Mouse (Mus musculus) splenic B cell, adult 2 months (primary cell): Measurements from ENCODE around the gene Prkca.

Source experiments
- DNase-seq: peaks from one replicate; pipeline ENCODE4 v3.0.0-alpha.2; 2011; ENCODE audit warnings: low read depth, low spot score
- H3K27me3 ChIP-seq: 2 replicates; pipeline ENCODE4 v1.6.1; 2012; ENCODE audit warnings: mild to moderate bottlenecking, low read length, moderate library complexity, mixed read lengths; ENCODE audit not compliant: control insufficient read depth, poor library complexity, insufficient read depth, severe bottlenecking
- H3K36me3 ChIP-seq: 2 replicates; pipeline ENCODE4 v1.6.1; 2012; ENCODE audit warnings: mild to moderate bottlenecking, low read length, moderate library complexity, mixed read lengths; ENCODE audit not compliant: control insufficient read depth, poor library complexity, insufficient read depth, severe bottlenecking

Prkca gene

DNA sequence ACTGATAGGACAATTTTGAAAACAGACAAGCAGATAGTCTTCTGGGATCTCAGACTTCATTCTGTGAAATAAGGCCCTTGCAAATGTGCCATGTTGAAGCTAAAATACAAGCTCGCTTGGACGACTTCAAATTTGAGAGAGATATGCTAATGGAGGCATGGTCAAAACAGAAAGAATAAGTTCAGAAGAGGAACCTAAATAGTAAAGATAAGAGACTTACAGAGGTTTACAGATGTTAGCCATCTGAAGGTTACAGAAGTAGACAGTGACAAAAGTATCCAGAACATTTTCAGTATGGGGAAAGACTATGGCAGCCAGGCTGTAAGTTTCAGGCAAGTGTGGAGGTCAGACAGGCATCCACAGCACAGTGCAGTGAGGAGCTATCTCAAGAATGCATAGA is 21.6 kb downstream of the Prkca start:
- no peak for DNase-seq
- Histone ChIP-seq H3K36me3 (no peaks in the 10 kb centered on the region), H3K27me3 (no peaks in the 10 kb centered on the region)

DNA sequence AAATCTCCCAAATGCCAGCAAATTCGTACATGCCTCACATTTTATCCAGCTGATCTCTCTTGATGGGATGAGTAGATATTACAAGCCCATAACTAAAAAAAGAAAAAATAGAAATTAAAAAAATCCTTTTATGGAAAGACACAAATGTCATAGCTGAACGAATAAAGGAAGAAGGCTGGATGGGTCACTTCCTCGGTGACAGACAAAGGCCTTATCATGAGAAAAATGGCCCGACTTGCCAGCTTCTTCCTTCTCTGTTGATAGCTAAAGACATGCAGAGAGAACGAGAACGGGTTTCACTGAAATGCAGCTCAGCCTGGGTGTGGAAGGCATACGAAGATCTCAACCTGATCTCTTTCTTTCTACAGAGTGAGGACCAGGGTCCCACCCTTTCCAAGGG is 23.2 kb downstream of the Prkca start:
- no peaks in the 10 kb centered on the region for H3K36me3 ChIP-seq
- DNase-seq = no peak
- no peaks in the 10 kb centered on the region for H3K27me3 ChIP-seq

DNA sequence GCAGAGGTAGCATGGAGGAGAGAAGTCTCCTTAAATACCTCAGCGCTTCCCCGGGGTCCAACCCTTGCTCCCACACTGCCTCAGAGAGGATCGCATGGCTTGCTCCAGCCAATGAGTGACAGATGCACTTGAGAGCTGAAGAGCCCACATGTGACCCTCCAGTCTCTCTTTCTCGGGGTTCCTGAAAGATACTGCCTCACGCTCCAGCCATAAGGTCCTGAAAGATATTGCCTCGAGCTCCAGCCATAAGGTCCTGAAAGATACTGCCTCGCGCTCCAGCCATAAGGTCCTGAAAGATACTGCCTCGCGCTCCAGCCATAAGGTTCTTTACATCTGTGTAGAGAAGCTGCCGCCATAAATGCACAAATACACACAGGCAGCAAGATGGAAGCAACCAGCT is 24.6 kb downstream of the Prkca start:
- no peak for DNase-seq
- Histone ChIP-seq H3K27me3 (no peaks in the 10 kb centered on the region), H3K36me3 (no peaks in the 10 kb centered on the region)

DNA sequence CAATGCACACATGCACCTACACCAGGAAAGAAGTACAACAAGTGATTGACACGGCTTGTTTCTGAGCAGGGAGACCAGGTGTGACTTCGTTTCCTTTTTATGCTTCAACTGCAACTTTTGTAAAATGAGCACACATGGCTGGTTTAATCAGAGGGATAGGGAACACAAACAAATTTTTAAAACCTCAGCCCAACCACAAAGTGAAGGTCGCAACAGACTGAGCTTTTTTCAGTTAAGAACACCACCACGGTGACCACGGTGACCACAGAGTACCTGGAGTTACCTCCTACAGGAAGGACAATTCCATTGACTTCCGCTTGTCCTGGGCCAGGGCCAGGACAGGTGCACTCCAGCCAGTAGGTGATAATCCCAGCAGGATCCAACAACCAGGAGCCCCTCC is 25.9 kb downstream of the Prkca start:
- H3K36me3 ChIP-seq = no peaks in the 10 kb centered on the region
- no peak for DNase-seq
- no peaks in the 10 kb centered on the region for H3K27me3 ChIP-seq

DNA sequence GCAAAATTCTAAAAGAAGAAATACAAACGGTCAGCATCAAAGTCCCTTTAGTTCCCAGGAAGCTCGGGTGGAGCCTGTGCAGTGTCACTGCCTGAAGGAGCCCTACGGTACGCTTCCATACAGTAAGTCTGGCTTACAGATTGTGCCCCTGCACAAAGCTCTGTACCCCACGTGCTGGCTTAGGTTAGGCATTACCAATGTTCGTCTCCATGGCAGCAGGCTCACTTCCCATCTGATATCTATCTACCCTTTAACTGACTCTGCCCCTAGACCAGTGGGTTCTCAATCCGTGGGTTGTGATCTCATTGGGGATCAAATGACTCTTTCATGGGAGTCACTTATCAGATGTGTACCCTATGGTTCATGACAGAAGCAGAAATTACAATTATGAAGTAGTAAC is 28.0 kb downstream of the Prkca start:
- no peak for DNase-seq
- no peaks in the 10 kb centered on the region for H3K36me3 ChIP-seq
- no peaks in the 10 kb centered on the region for H3K27me3 ChIP-seq

DNA sequence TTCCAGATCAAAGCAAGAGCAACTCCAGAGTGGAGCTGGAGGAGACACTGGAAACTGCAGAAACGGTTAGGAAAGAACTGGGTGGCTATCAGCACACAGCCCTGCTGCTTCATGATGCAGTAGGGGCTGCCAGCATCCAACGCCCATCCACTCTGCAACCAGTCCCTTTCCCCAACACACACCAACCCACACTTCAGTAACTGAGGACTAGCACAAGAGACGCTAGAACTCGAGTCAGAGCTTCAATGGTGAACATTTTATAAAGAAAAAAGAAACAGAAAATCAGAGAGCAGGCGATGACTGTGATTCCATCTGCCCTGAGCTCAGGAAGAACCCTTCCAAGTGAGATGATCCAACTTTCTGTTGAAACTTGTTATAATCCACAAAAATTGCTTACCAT is 31.2 kb downstream of the Prkca start:
- Histone ChIP-seq H3K36me3 (no peaks in the 10 kb centered on the region), H3K27me3 (no peaks in the 10 kb centered on the region)
- DNase-seq = no peak

DNA sequence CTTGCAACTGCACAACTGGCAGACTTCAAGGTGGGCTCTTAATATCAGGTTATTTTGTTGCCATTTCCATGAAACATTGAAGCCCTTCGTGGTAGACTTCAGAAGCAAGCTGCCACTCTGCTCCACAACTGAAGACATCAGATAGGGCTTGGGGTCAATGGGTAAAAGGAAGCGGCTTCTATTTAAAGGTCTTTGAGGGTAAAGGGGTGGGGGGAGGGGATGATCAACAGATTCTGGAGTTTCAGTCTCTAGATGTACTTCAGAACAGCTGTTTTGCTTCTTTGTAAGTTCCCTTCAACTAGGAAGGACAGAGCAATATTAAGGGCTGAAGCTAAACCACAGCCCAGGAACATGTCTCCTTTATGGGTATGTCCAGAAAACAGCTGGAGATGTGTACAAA is 31.8 kb downstream of the Prkca start:
- no peaks in the 10 kb centered on the region for H3K27me3 ChIP-seq
- DNase-seq = peak; percentile 18

DNA sequence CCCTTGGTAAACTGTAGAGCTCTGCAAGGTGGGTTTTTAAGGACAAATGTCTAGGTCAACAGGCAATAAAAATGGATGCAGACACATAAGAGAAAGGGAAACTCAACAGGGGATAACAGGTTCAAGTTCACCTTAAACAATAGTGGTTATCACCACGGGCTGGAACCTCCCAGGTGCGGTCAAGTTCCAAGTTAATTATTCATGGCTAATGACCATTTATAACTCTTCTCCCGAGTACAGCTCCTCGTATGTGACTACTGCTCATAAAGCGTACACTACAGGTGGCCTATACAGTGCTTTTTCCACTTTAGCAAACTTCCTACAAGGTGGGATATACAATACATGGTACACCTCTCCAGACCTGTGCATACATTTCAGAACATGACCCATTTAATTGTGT is 33.9 kb downstream of the Prkca start:
- no peak for DNase-seq
- Histone ChIP-seq H3K36me3 (no peaks in the 10 kb centered on the region), H3K27me3 (no peaks in the 10 kb centered on the region)

More for the DNA sequence above, 31.8 kb downstream of the Prkca start:
- no peaks in the 10 kb centered on the region for H3K36me3 ChIP-seq

DNA sequence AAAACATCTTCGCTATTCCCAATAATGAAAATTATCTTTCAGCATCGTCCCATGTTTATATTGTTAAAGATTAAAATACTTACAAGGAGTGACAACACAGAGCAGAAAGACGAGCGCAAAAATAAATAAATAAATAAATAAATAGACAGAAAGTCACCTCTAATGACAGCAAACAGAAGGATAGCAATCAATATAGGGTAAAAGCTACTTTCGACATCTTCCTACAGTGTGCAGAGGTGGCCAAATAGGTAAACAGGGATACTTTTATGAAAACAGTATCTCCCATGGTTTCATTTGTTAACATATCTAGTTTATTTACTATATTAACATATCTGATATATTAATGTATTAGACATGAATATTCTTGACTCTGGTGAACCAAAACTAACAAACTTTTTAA is 35.5 kb downstream of the Prkca start:
- Histone ChIP-seq H3K27me3 (no peaks in the 10 kb centered on the region), H3K36me3 (no peaks in the 10 kb centered on the region)

DNA sequence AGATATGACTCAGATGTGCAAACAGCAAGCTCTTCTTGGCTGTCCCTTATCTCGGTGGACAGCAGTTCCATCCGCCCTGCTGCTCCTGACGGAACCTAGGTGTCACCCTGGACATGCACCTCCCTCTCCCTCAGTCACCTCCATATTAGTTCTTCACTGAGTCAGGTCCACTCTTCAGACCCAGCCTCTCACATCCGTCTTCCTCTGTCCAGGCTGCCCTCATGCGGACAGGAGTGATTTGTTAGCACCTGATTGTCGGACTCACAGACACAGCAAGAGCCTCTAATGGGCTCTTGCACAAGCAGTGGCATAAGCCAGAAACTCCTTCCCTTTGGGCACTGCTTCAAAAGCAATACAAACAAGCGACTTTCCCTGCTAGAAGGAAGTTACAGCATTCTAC is 36.5 kb downstream of the Prkca start:
- no peak for DNase-seq
- H3K36me3 ChIP-seq = no peaks in the 10 kb centered on the region
- H3K27me3 ChIP-seq = no peaks in the 10 kb centered on the region; the same call in 1 of the 2 replicates

More for the DNA sequence above, 35.5 kb downstream of the Prkca start:
- DNase-seq = no peak

DNA sequence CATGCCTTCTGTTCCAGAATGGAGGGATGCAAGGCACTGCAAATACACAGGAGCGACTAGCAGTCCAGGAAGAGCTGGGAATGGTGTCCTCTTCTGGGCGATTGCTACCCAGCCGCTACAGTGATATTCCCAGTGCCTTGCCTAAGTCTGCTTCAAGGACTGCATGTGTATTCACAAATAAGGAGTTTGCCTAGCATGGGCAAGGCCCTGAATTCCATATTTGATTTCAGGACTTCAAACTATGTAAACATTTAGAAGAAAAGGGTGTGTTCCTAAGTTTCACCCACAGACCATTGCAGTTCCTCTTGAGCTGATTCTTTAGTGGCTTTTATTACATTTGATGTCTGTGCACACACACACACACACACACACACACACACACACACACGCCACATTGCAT is 39.9 kb downstream of the Prkca start:
- no peak for DNase-seq
- Histone ChIP-seq H3K27me3 (no peaks in the 10 kb centered on the region; the same call in 1 of the 2 replicates), H3K36me3 (no peaks in the 10 kb centered on the region)

DNA sequence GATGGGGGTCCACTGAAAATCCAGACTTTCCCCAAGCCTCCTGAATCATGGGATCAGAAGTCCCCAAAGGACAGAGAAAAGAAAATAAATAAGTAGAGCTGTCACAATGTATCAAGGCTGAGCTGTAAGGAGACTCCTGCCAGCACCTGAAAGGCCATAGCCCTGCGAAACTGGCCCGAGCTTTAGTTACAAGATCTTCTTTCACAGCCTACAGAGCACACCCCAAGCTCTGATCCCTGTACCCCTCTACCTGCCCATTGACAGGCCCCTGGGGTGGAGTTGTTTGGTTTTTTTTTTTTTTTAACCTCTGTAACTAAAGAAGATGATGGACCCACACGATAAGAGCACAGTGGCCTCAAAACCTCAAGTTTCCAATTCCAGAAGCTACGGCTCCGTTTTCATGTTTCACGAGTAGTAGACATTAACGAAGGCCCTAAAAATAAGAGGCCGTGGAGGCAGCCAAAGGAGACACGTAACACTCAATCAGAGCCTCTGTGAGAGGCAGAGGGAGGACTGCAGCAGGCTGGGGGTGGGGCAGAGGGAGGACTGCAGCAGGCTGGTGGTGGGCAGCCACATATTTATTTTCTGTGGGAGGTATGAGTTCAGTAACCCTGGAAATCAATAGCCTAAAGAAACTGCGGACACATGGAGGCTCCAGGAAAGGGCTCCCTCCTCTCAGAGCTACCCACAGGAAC is 41.8 kb downstream of the Prkca start:
- no peaks in the 10 kb centered on the region for H3K36me3 ChIP-seq
- H3K27me3 ChIP-seq = no peaks in the 10 kb centered on the region; the same call in 1 of the 2 replicates
- DNase-seq = no peak

DNA sequence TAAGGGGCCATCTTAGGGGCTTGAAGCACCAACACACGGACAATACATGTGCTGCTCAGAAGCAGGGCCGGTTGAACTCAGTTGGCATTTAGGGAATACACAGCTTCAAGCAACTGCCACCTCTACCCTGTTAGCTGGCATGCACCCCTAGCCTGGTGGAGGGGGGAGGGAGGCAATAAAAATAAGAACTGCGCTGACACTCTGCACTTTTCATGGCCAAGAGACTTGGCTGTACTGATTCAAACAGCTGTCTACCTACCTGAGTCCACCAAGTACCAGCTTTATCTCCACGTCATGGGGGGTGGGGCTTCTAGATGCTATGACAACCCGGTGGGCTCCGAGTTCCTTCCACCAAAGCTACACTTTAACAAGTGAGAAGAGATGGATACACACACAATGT is 42.7 kb downstream of the Prkca start:
- H3K36me3 ChIP-seq = no peaks in the 10 kb centered on the region
- no peaks in the 10 kb centered on the region; the same call in 1 of the 2 replicates for H3K27me3 ChIP-seq
- DNase-seq = no peak

DNA sequence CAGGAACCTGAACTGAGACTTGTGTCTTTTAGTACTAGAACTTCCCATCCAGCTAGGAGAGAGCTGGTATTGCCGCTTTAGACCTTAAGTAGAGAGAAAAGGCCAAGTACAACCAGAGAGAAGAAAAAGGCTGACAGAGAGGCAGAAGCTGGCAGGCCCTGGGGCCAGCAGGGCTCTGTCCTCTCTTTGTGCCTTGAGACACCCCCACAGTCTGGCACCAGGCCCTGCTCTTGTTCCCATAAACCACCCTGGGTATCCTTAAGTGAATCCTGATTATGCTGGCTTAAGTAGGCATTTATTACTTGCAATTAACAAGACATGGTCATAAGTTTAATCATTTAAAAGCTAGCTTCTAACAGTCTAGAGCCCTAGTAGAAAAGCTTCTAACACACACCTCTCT is 43.3 kb downstream of the Prkca start:
- no peaks in the 10 kb centered on the region for H3K36me3 ChIP-seq
- DNase-seq = no peak
- no peaks in the 10 kb centered on the region; the same call in 1 of the 2 replicates for H3K27me3 ChIP-seq

DNA sequence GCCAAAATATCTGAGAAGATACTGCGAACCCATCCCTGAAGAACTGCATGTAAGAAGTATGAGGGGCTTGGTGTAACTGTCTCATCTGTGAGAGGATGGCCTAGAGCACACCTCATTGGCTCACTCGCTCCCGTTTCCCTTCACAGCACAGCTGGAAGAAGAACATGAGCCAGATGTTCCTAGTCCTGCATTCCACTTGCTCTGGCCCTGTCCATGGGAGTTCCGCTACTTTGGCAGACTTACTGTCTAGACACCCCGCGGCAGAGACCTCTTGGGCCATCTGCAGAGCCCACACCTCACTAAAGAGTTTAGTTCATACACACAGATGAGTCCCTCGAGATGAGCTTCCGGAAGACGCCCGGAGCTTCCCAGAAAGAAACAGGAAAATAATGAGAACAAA is 43.8 kb downstream of the Prkca start:
- H3K36me3 ChIP-seq = no peaks in the 10 kb centered on the region

DNA sequence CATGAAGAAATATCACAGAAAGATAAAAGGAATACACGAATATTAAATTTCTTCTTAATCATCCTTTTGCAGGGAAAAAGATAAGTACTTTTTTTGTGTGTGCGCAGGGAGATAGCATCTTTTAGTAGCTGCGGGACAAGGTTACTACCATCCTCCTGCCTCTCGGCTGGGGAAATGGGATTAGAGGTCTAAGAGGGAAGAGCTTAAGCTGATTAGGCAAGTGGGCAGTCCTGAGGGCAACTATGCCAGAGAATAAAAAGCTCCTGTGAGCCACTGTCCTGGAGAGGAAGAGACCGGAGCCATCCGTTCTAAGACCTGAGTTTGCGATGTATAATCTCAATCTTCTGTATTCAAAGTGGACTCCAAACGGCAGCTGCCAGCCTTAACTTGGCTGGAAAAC is 45.8 kb downstream of the Prkca start:
- no peak for DNase-seq
- Histone ChIP-seq H3K27me3 (no peaks in the 10 kb centered on the region; the same call in 1 of the 2 replicates), H3K36me3 (no peaks in the 10 kb centered on the region)

More for the DNA sequence above, 43.8 kb downstream of the Prkca start:
- no peak for DNase-seq
- H3K27me3 ChIP-seq = no peaks in the 10 kb centered on the region; the same call in 1 of the 2 replicates
